Comparison of ENCODE assay signal across 7 mouse cellular contexts in the genomic region with DNA sequence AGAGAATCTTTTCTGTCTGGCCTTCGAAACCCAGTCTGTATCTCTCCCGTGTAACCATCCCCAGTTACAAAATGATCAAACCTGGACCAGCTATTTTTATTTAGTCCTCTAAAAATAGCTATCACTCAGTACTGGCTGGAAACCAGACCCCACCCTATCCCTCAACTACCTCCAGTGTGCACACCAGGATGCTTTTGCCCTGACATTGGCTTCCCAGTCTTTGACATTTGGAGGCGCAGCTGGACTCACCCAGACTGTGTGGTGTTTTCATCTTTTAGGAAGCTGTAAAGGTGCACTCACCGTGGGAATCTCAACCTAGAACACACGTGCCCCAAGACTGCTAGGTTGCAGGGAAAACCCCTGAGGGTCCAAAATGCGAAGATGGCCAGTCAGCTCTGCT. TPM values are rescaled to one million over a fixed set of nuclear protein-coding genes. Genes with fewer than 3 reads are reported as not detected.
DNase-seq lines count a peak whose midpoint lies in the region; ATAC-seq and TF ChIP-seq lines count a peak whose summit lies in the region.

No protein-coding gene starts in this region.

- H3K27ac ChIP-seq in lung, embryonic 14.5 days (ENCODE audit: low read depth): peak overlapping the region; percentile 85; the same call in 1 of the 2 replicates
- H3K27ac ChIP-seq in forebrain, embryonic 13.5 days: peak overlapping the region; percentile 77; the same call in 1 of the 2 replicates
- peak overlapping the region; percentile 84; the same call in 1 of the 2 replicates for H3K27ac ChIP-seq in limb, embryonic 11.5 days (replicated peaks; ENCODE audit: low read depth, low read length)
- H3K27ac ChIP-seq in stomach, embryonic 15.5 days: 0 out of 2 replicates have a peak overlapping the region, but pooled peaks have one; percentile 72

- H3K4me1 ChIP-seq in lung, embryonic 14.5 days (ENCODE audit: insufficient read depth): peaks cover 13% of the 10 kb centered on the region; the same call in 1 of the 2 replicates
- peaks cover 25% of the 10 kb centered on the region for H3K4me1 ChIP-seq in forebrain, embryonic 13.5 days
- peaks cover 7% of the 10 kb centered on the region; the same call in 1 of the 2 replicates for H3K4me1 ChIP-seq in limb, embryonic 11.5 days (ENCODE audit: control insufficient read depth, insufficient read depth, low read length)
- H3K4me1 ChIP-seq in stomach, embryonic 15.5 days: peaks cover 5% of the 10 kb centered on the region

- no peaks in the 10 kb centered on the region for H3K27me3 ChIP-seq in lung, embryonic 14.5 days (ENCODE audit: insufficient read depth, low read length)
- no peaks in the 10 kb centered on the region for H3K27me3 ChIP-seq in forebrain, embryonic 13.5 days
- H3K27me3 ChIP-seq in limb, embryonic 11.5 days (ENCODE audit: control insufficient read depth, insufficient read depth, low read length): no peaks in the 10 kb centered on the region
- no peaks in the 10 kb centered on the region for H3K27me3 ChIP-seq in stomach, embryonic 15.5 days (replicated peaks)

- H3K4me3 ChIP-seq in lung, embryonic 14.5 days (ENCODE audit: low read depth, low read length): peak overlapping the region; percentile 65
- peak overlapping the region; percentile 63 for H3K4me3 ChIP-seq in forebrain, embryonic 13.5 days
- peak overlapping the region; percentile 46 for H3K4me3 ChIP-seq in limb, embryonic 11.5 days (ENCODE audit: low read depth, low read length)
- H3K4me3 ChIP-seq in stomach, embryonic 15.5 days (replicated peaks): peak overlapping the region; percentile 62

- peak overlapping the region; percentile 68 for H3K4me2 ChIP-seq in lung, embryonic 14.5 days
- H3K4me2 ChIP-seq in forebrain, embryonic 13.5 days: peak overlapping the region; percentile 83
- H3K4me2 ChIP-seq in limb, embryonic 11.5 days (ENCODE audit: low read depth, severe bottlenecking): peak overlapping the region; percentile 72
- H3K4me2 ChIP-seq in stomach, embryonic 15.5 days: peak overlapping the region; percentile 76

- ATAC-seq in lung, embryonic 14.5 days (ENCODE audit: insufficient read depth): peak; percentile 0; the same call in 1 of the 2 replicates
- no peak for ATAC-seq in forebrain, embryonic 13.5 days
- peak; percentile 4; the same call in 1 of the 2 replicates for ATAC-seq in limb, embryonic 11.5 days (ENCODE audit: insufficient number of reproducible peaks, low FRiP score, low TSS enrichment, low read depth)
- ATAC-seq in stomach, embryonic 15.5 days (ENCODE audit: insufficient read depth, low FRiP score, low read depth): no peak

- no peaks in the 10 kb centered on the region for H3K36me3 ChIP-seq in lung, embryonic 14.5 days (ENCODE audit: insufficient read depth)
- H3K36me3 ChIP-seq in forebrain, embryonic 13.5 days (ENCODE audit: poor library complexity, severe bottlenecking): no peaks in the 10 kb centered on the region
- no peaks in the 10 kb centered on the region for H3K36me3 ChIP-seq in limb, embryonic 11.5 days (ENCODE audit: control insufficient read depth, insufficient read depth, low read length)
- H3K36me3 ChIP-seq in stomach, embryonic 15.5 days: no peaks in the 10 kb centered on the region

- 24% methylated on average over 6 of the region's 6 CpGs for WGBS in lung, embryonic 14.5 days
- WGBS in forebrain, embryonic 13.5 days: 26% methylated on average over 6 of the region's 6 CpGs
- WGBS in limb, embryonic 11.5 days: 36% methylated on average over 6 of the region's 6 CpGs
- 32% methylated on average over 6 of the region's 6 CpGs for WGBS in stomach, embryonic 15.5 days

- H3K9me3 ChIP-seq in lung, embryonic 14.5 days (ENCODE audit: low read depth, low read length): no peaks in the 10 kb centered on the region
- no peaks in the 10 kb centered on the region for H3K9me3 ChIP-seq in forebrain, embryonic 13.5 days (replicated peaks)
- H3K9me3 ChIP-seq in limb, embryonic 11.5 days (ENCODE audit: control insufficient read depth, low read length): no peaks in the 10 kb centered on the region
- no peaks in the 10 kb centered on the region for H3K9me3 ChIP-seq in stomach, embryonic 15.5 days

- no peak for DNase-seq in lung, embryonic 14.5 days
- no peak for DNase-seq in lung, postnatal 10 days
- DNase-seq in limb, embryonic 11.5 days (ENCODE audit: low spot score): no peak
- DNase-seq in left cerebral cortex, adult 18-20 months (ENCODE audit: low spot score in 2 of 2): no peak
- DNase-seq in thymus, postnatal 0 days (ENCODE audit: low spot score): no peak

- H3K9ac ChIP-seq in lung, embryonic 14.5 days: peak overlapping the region; percentile 63; the same call in 1 of the 2 replicates
- H3K9ac ChIP-seq in forebrain, embryonic 13.5 days: peak overlapping the region; percentile 76; the same call in 1 of the 2 replicates
- H3K9ac ChIP-seq in limb, embryonic 11.5 days (ENCODE audit: low read length): peak overlapping the region; percentile 59
- 0 out of 2 replicates have a peak overlapping the region, but pooled peaks have one; percentile 67 for H3K9ac ChIP-seq in stomach, embryonic 15.5 days

- TF ChIP-seq CTCF in lung, embryonic 14.5 days (IDR thresholded peaks at IDR 0.05; ENCODE audit: low read depth): no peak

RNA-seq across cellular contexts. Expression of gene Fras1, which starts 0.6 kb away (rescaled TPM):
- 30.5 and 34.2 TPM in 2 replicates for polyA plus RNA-seq in lung, embryonic 14.5 days (2014; fragmentation: Nextera tagmentation; extraction: Ambion mirVana)
- polyA plus RNA-seq in forebrain, embryonic 13.5 days (2015; fragmentation: Nextera tagmentation; extraction: Ambion mirVana): 6.3 and 7.4 TPM in 2 replicates
- 15.8 and 20.5 TPM in 2 replicates for polyA plus RNA-seq in limb, embryonic 11.5 days (2014; fragmentation: Nextera tagmentation; extraction: Ambion mirVana)
- polyA plus RNA-seq in stomach, embryonic 15.5 days (2015; fragmentation: Nextera tagmentation; extraction: Ambion mirVana): 20.3 and 26.6 TPM in 2 replicates
- total RNA-seq in left cerebral cortex, adult 18-20 months (2021): 10 to 100 TPM; 20.1 to 23.3 TPM
- polyA plus RNA-seq in thymus, postnatal 0 days (2015; fragmentation: Nextera tagmentation; extraction: Ambion mirVana): 0.87 and 1.2 TPM in 2 replicates

Comparison
In these comparisons a context has a peak if more than half of its experiments do, and no peak if none do; other contexts are left out.
1. ATAC-seq: peak in lung, embryonic 14.5 days (single experiment) and limb, embryonic 11.5 days (single experiment); none in forebrain, embryonic 13.5 days (single experiment) and stomach, embryonic 15.5 days (single experiment).
2. Peak in every context shown above with its lines, with median percentiles within 50 percentile points of each other: H3K27ac ChIP-seq, H3K4me2 ChIP-seq, H3K4me3 ChIP-seq and H3K9ac ChIP-seq.